Mouse (Mus musculus) neural tube, embryonic 11.5 days (tissue): ENCODE measurements around the gene Cnn2. TPM values are rescaled to one million over a fixed set of nuclear protein-coding genes. Genes with fewer than 3 reads are reported as not detected.
"Not testable (repeated sequence)": the region's sequence is repeated elsewhere in the genome, so short reads cannot be mapped to it uniquely, and the experiment has no call there.

Experiments
- ATAC-seq: fragments of 200-750 bp; cut with Nextera tagmentation; 2 replicates; pipeline ENCODE4 v1.8.0; 2017; ENCODE audit warnings: moderate number of reproducible peaks, mild to moderate bottlenecking, moderate TSS enrichment, moderate library complexity; ENCODE audit not compliant: insufficient read depth, low FRiP score, low TSS enrichment
- DNase-seq: peaks from one replicate; pipeline ENCODE4 v3.0.0-alpha.2; 2015; ENCODE audit warnings: low spot score
- H3K27ac ChIP-seq: fragments of 300-500 bp; sonication (generic); 2 replicates; pipeline ENCODE4 v1.5.1; 2014; ENCODE audit warnings: low read depth, mild to moderate bottlenecking, low read length
- H3K27me3 ChIP-seq: fragments of 300-500 bp; sonication (generic); 2 replicates; pipeline ENCODE4 v1.6.1; 2014; ENCODE audit warnings: mild to moderate bottlenecking, low read length, mixed read lengths; ENCODE audit not compliant: control insufficient read depth, insufficient read depth
- H3K36me3 ChIP-seq: fragments of 300-500 bp; sonication (generic); 2 replicates; pipeline ENCODE4 v1.6.1; 2014; ENCODE audit warnings: mild to moderate bottlenecking, low read length, moderate library complexity, mixed read lengths; ENCODE audit not compliant: control insufficient read depth, insufficient read depth
- H3K4me1 ChIP-seq: fragments of 300-500 bp; sonication (generic); 2 replicates; pipeline ENCODE4 v1.6.1; 2014; ENCODE audit warnings: low read length, mixed read lengths; ENCODE audit not compliant: control insufficient read depth, insufficient read depth
- H3K4me2 ChIP-seq: fragments of 300-500 bp; sonication (generic); 2 replicates; pipeline ENCODE4 v1.6.1; 2014; ENCODE audit warnings: low read depth, mild to moderate bottlenecking, moderate library complexity
- H3K4me3 ChIP-seq: fragments of 300-500 bp; sonication (generic); 2 replicates; pipeline ENCODE4 v1.5.1; 2014; ENCODE audit warnings: low read depth, low read length
- H3K9ac ChIP-seq: fragments of 300-500 bp; sonication (generic); 2 replicates; pipeline ENCODE4 v1.6.1; 2014; ENCODE audit warnings: mild to moderate bottlenecking, low read length
- H3K9me3 ChIP-seq: fragments of 300-500 bp; sonication (generic); 2 replicates; pipeline ENCODE4 v1.6.1; 2016; ENCODE audit warnings: low read length; ENCODE audit not compliant: control insufficient read depth
- WGBS: fragments of 180-500 bp; shearing (Covaris S2); extraction: QIAGEN DNeasy Blood & Tissue Kit; methylation state at CpG from one replicate; pipeline ENCODE4 v1.1.7; 2014; 5-methylcytosine and 5-hydroxymethylcytosine counted together
- polyA plus RNA-seq: library from polyadenylated mRNA; unstranded; fragments of >200 nt; fragmentation: Nextera tagmentation; extraction: Ambion mirVana; gene quantifications from 2 replicates; pipeline ENCODE4 v1.2.1, GENCODE M21; 2014

The Cnn2 gene
- polyA plus RNA-seq, 1 experiment from 2014 or later: 167 TPM

DNA sequence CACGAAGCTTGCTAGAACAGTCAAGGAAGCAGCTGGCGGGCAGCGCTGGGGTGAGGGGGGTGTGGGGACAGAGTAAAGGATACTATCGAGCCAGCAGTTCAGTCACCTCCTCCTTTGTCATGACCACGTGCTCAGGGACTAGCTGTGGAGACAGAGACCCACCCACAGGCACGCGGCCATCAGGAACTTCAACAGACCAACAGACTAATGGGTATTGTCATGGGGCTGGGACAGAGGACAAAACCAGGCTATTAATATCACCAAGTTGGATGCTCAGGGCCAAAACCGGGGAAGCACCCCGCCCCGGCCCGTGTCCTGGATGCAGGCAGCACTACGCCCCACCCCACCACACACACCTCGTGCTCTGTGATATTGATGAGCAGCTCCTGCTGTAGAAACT is 48.4 kb downstream of the Cnn2 start:
- H3K36me3 ChIP-seq: peaks cover 23% of the 10 kb centered on the region
- no peak overlapping the region for H3K4me3 ChIP-seq
- no peak overlapping the region for H3K4me2 ChIP-seq
- no peaks in the 10 kb centered on the region for H3K9me3 ChIP-seq
- DNase-seq (no peak), ATAC-seq (no peak)
- WGBS: 96% methylated on average over 13 of the region's 13 CpGs
- no peak overlapping the region for H3K27ac ChIP-seq
- no peaks in the 10 kb centered on the region for H3K27me3 ChIP-seq
- peaks cover 11% of the 10 kb centered on the region for H3K4me1 ChIP-seq
- H3K9ac ChIP-seq: no peak overlapping the region

DNA sequence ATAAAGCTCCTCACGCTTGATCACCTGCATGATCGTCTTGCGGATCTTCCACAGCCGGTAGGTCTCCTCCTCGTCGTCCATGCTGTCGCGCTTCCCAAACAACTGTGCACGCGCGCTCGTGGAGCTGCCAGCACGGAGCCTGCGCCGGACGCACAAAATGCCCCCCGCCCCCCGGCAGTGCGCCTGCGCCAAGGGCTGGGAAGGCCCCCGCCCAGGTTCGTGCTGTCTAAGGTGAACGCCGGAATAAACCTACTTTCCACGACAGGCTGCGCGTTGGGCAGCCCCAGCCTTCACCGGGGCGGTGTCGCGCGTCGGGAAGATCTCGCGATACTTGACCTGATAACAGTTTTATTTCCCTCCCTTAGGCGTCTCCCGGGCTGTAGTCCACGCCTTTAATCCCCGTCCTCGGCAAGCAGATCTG is 51.2 kb downstream of the Cnn2 start, which contains the start of gene Polr2e:
TSS of gene Polr2e (minus strand) at position 237 of the 421 bp plus-strand sequence.
- peak; percentile 95 for ATAC-seq
- H3K4me3 ChIP-seq: peak within 1 kb of the TSS; percentile 87
- peak; percentile 98 for DNase-seq
- WGBS: 0% methylated on average over 40 of the region's 40 CpGs
- no peaks in the 10 kb centered on the region for H3K27me3 ChIP-seq
- H3K4me1 ChIP-seq: peaks cover 11% of the 10 kb centered on the region
- H3K36me3 ChIP-seq: peaks cover 23% of the 10 kb centered on the region
- H3K9me3 ChIP-seq: no peaks in the 10 kb centered on the region
- H3K4me2 ChIP-seq: peak within 1 kb of the TSS; percentile 85
- H3K9ac ChIP-seq: peak within 1 kb of the TSS; percentile 81
- no peak within 1 kb of the TSS for H3K27ac ChIP-seq

DNA sequence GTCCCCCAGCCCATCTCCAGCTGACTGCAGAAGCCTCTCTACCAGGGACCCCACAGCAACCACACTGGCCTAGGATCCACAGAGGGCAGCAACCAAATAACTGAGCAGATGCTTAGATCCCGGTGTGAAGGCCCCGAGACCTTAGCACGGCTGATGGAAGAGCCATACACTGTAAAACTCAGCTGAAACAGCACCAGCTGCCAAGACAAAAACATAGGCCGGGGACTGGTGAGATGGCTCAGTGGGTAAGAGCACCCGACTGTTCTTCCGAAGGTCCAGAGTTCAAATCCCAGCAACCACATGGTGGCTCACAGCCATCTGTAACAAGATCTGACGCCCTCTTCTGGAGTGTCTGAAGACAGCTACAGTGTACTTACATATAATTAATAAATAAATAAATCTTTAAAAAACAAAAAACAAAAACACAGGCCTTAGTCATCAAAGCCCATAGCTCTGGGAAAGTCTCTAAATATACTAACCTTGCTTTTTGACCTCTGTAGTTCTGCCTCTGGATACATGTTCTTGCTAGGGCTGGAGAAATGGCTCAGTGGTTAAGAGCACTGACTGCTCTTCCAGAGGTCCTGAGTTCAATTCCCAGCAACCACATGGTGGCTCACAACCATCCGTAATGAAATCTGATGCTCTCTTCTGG is 53.2 kb downstream of the Cnn2 start:
- not testable (repeated sequence) for DNase-seq, H3K4me3 ChIP-seq, H3K27ac ChIP-seq, H3K4me2 ChIP-seq, H3K9me3 ChIP-seq, H3K27me3 ChIP-seq, H3K9ac ChIP-seq, ATAC-seq
- Histone ChIP-seq H3K36me3 (peaks cover 11% of the 10 kb centered on the region), H3K4me1 (peaks cover 11% of the 10 kb centered on the region)
- WGBS: 85% methylated on average over 8 of the region's 8 CpGs

DNA sequence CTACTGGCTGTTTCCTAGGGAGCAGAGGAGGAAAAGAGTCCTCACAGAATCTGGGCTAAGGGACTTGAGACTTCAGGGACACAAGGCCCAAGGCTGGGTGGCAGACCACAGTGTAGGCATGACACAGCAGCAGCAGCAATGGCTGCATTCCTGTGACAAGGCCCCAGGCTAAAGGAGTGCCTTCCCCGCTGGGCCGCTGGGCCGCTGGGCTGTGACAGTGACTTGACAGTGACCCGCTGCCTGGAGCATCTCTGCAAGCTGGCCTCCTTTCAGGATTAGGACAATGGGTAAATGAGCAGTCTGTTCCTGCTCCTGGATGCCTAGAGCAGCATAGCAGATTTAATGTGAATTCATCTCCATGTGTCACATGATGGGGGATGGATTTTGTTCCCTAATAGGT is 55.7 kb downstream of the Cnn2 start:
- 0 out of 2 replicates have a peak, but pooled peaks cover 2% of the 10 kb centered on the region for H3K27me3 ChIP-seq
- H3K27ac ChIP-seq: peak overlapping the region; percentile 36; the same call in 1 of the 2 replicates
- peaks cover 14% of the 10 kb centered on the region for H3K4me1 ChIP-seq
- no peak overlapping the region for H3K4me2 ChIP-seq
- H3K4me3 ChIP-seq: no peak overlapping the region
- WGBS: 33% methylated on average over 4 of the region's 4 CpGs
- no peaks in the 10 kb centered on the region for H3K36me3 ChIP-seq
- H3K9me3 ChIP-seq: no peaks in the 10 kb centered on the region
- no peak for ATAC-seq
- no peak overlapping the region for H3K9ac ChIP-seq
- peak; percentile 39 for DNase-seq

DNA sequence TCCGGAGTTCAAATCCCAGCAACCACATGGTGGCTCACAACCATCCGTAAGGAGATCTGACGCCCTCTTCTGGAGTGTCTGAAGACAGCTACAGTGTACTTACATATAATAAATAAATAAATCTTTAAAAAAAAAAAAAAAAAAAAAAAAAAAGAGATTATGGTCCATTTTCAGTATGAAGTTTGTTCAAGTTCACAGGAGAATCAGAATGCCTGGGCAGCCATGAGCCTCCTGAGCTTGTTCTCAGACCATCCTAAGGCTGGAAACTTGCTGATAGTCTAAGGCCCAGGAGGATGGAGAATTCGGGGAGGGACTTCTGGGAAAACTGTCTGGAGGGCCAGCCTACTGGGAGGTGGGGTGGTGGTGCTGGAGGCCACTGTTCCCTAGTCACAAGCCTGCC is 57.0 kb downstream of the Cnn2 start:
- not testable (repeated sequence) for H3K36me3 ChIP-seq, ATAC-seq, H3K27me3 ChIP-seq, H3K4me3 ChIP-seq, H3K9me3 ChIP-seq, H3K9ac ChIP-seq, DNase-seq, H3K27ac ChIP-seq, H3K4me2 ChIP-seq
- WGBS: 67% methylated on average over 2 of the region's 4 CpGs
- peaks cover 14% of the 10 kb centered on the region for H3K4me1 ChIP-seq

Other genes with a start within 250 kb of the Cnn2 start
- 29.5 and 34.1 TPM in 2 replicates for gene Polrmt, start 242.0 kb upstream of the Cnn2 start, polyA plus RNA-seq
- gene Fgf22, start 233.5 kb upstream of the Cnn2 start, polyA plus RNA-seq: 0.20 and 0.84 TPM in 2 replicates
- 99.7 and 101 TPM in 2 replicates for gene Rnf126, start 221.6 kb upstream of the Cnn2 start, polyA plus RNA-seq
- gene Fstl3, start 211.3 kb upstream of the Cnn2 start, polyA plus RNA-seq: 1.3 and 1.7 TPM in 2 replicates
- 0.23 TPM in 1 of 2 replicates, not detected in the other for gene Prss57, start 197.6 kb upstream of the Cnn2 start, polyA plus RNA-seq
- 150 and 155 TPM in 2 replicates for gene Palm, start 195.0 kb upstream of the Cnn2 start, polyA plus RNA-seq
- 0.77 and 1.6 TPM in 2 replicates for gene Misp, start 167.6 kb upstream of the Cnn2 start, polyA plus RNA-seq
- 215 and 216 TPM in 2 replicates for gene Ptbp1, start 134.2 kb upstream of the Cnn2 start, polyA plus RNA-seq
- gene Prtn3, start 114.1 kb upstream of the Cnn2 start, polyA plus RNA-seq: 12.5 and 13.7 TPM in 2 replicates
- 142 and 156 TPM in 2 replicates for gene Plppr3, start 114.0 kb upstream of the Cnn2 start, polyA plus RNA-seq
- gene Elane, start 102.3 kb upstream of the Cnn2 start, polyA plus RNA-seq: 0.66 TPM in 1 of 2 replicates, not detected in the other
- not detected in 2 replicates for gene Cfd, start 97.7 kb upstream of the Cnn2 start, polyA plus RNA-seq
- 47.7 and 53.6 TPM in 2 replicates for gene Med16, start 79.7 kb upstream of the Cnn2 start, polyA plus RNA-seq
- gene Gm26602, start 77.7 kb upstream of the Cnn2 start, polyA plus RNA-seq: 14.5 TPM in 1 of 2 replicates, not detected in the other
- 0.77 and 0.80 TPM in 2 replicates for gene Kiss1r, start 71.6 kb upstream of the Cnn2 start, polyA plus RNA-seq
- 150 and 156 TPM in 2 replicates for gene R3hdm4, start 67.4 kb upstream of the Cnn2 start, polyA plus RNA-seq
- gene Arid3a, start 61.5 kb upstream of the Cnn2 start, polyA plus RNA-seq: 7.0 and 8.5 TPM in 2 replicates
- 115 TPM in 2 replicates for gene Wdr18, start 28.4 kb upstream of the Cnn2 start, polyA plus RNA-seq
- 0.16 and 0.30 TPM in 2 replicates for gene Grin3b, start 17.9 kb upstream of the Cnn2 start, polyA plus RNA-seq
- 16.1 and 17.7 TPM in 2 replicates for gene Tmem259, start 4.3 kb upstream of the Cnn2 start, polyA plus RNA-seq
- gene Abca7, start 7.9 kb downstream of the Cnn2 start, polyA plus RNA-seq: 4.3 and 7.0 TPM in 2 replicates
- gene Arhgap45, start 28.1 kb downstream of the Cnn2 start, polyA plus RNA-seq: 4.6 and 4.9 TPM in 2 replicates
- 222 and 234 TPM in 2 replicates for gene Polr2e, start 51.2 kb downstream of the Cnn2 start, polyA plus RNA-seq
- gene Gpx4, start 58.6 kb downstream of the Cnn2 start, polyA plus RNA-seq: 540 and 570 TPM in 2 replicates
- gene Sbno2, start 117.0 kb downstream of the Cnn2 start, polyA plus RNA-seq: 11.3 and 11.9 TPM in 2 replicates
- gene Stk11, start 127.2 kb downstream of the Cnn2 start, polyA plus RNA-seq: 22.0 and 23.5 TPM in 2 replicates
- 376 and 386 TPM in 2 replicates for gene Atp5d, start 150.0 kb downstream of the Cnn2 start, polyA plus RNA-seq
- gene Cbarp, start 152.3 kb downstream of the Cnn2 start, polyA plus RNA-seq: 11.1 and 11.3 TPM in 2 replicates
- 70.0 and 78.2 TPM in 2 replicates for gene Midn, start 159.7 kb downstream of the Cnn2 start, polyA plus RNA-seq
- 84.0 and 85.1 TPM in 2 replicates for gene Cirbp, start 177.4 kb downstream of the Cnn2 start, polyA plus RNA-seq
- 8.8 and 10.8 TPM in 2 replicates for gene 1600002K03Rik, start 184.4 kb downstream of the Cnn2 start, polyA plus RNA-seq
- gene Efna2, start 190.9 kb downstream of the Cnn2 start, polyA plus RNA-seq: 36.2 and 38.9 TPM in 2 replicates
- gene Mum1, start 237.8 kb downstream of the Cnn2 start, polyA plus RNA-seq: 59.6 and 61.8 TPM in 2 replicates